Mouse (Mus musculus): Measurements from ENCODE around the gene Pttg1. TPM values are rescaled to one million over a fixed set of nuclear protein-coding genes. Genes with fewer than 3 reads are reported as not detected.

The Pttg1 gene
- polyA plus RNA-seq, 1 experiment from 2014 or later = 71.3 TPM

GRCm38 (mm10) chr11:43385716-43386115 is 40.3 kb downstream of the Pttg1 start:
- Histone ChIP-seq H3K4me3 (ENCODE audit: low read depth, low read length) (peak overlapping the region; percentile 23), H3K9me3 (ENCODE audit: control insufficient read depth, low read length) (no peaks in the 10 kb centered on the region), H3K4me2 (ENCODE audit: low read depth, low read length) (peak overlapping the region; percentile 65), H3K27ac (replicated peaks; ENCODE audit: low read depth, low read length) (0 out of 2 replicates have a peak overlapping the region, but pooled peaks have one; percentile 4), H3K9ac (ENCODE audit: low read depth, low read length) (peak overlapping the region; percentile 22), H3K27me3 (replicated peaks; ENCODE audit: control insufficient read depth, insufficient read depth, low read length) (peaks cover 6% of the 10 kb centered on the region; the same call in 1 of the 2 replicates), H3K4me1 (ENCODE audit: control insufficient read depth, insufficient read depth, low read length) (no peaks in the 10 kb centered on the region; the same call in 1 of the 2 replicates), H3K36me3 (ENCODE audit: control insufficient read depth, insufficient read depth, low read length) (no peaks in the 10 kb centered on the region)
- ATAC-seq (ENCODE audit: low read depth) (peak; percentile 47; the same call in 1 of the 2 replicates), DNase-seq (ENCODE audit: low spot score) (peak; percentile 20)
- WGBS = 3% methylated on average over 8 of the region's 8 CpGs

GRCm38 (mm10) chr11:43385055-43385649 is 40.9 kb downstream of the Pttg1 start:
- Histone ChIP-seq H3K27ac (replicated peaks; ENCODE audit: low read depth, low read length) (0 out of 2 replicates have a peak overlapping the region, but pooled peaks have one; percentile 4), H3K4me2 (ENCODE audit: low read depth, low read length) (peak overlapping the region; percentile 65), H3K4me3 (ENCODE audit: low read depth, low read length) (peak overlapping the region; percentile 23), H3K4me1 (ENCODE audit: control insufficient read depth, insufficient read depth, low read length) (no peaks in the 10 kb centered on the region; the same call in 1 of the 2 replicates), H3K27me3 (replicated peaks; ENCODE audit: control insufficient read depth, insufficient read depth, low read length) (peaks cover 6% of the 10 kb centered on the region; the same call in 1 of the 2 replicates), H3K9ac (ENCODE audit: low read depth, low read length) (peak overlapping the region; percentile 22), H3K9me3 (ENCODE audit: control insufficient read depth, low read length) (no peaks in the 10 kb centered on the region), H3K36me3 (ENCODE audit: control insufficient read depth, insufficient read depth, low read length) (no peaks in the 10 kb centered on the region)
- peak; percentile 85 for ATAC-seq (ENCODE audit: low read depth)
- under 1% methylated on average over 18 of the region's 18 CpGs for WGBS
- DNase-seq (ENCODE audit: low spot score) = peak; percentile 68

GRCm38 (mm10) chr11:43383581-43383980 is 42.5 kb downstream of the Pttg1 start:
- Histone ChIP-seq H3K4me2 (ENCODE audit: low read depth, low read length) (no peak overlapping the region), H3K27ac (replicated peaks; ENCODE audit: low read depth, low read length) (no peak overlapping the region), H3K36me3 (ENCODE audit: control insufficient read depth, insufficient read depth, low read length) (no peaks in the 10 kb centered on the region), H3K4me3 (ENCODE audit: low read depth, low read length) (no peak overlapping the region), H3K27me3 (replicated peaks; ENCODE audit: control insufficient read depth, insufficient read depth, low read length) (peaks cover 6% of the 10 kb centered on the region; the same call in 1 of the 2 replicates), H3K9me3 (ENCODE audit: control insufficient read depth, low read length) (no peaks in the 10 kb centered on the region), H3K4me1 (ENCODE audit: control insufficient read depth, insufficient read depth, low read length) (no peaks in the 10 kb centered on the region; the same call in 1 of the 2 replicates), H3K9ac (ENCODE audit: low read depth, low read length) (no peak overlapping the region)
- no peak for ATAC-seq (ENCODE audit: low read depth)
- WGBS = 89% methylated on average over 2 of the region's 2 CpGs
- DNase-seq (ENCODE audit: low spot score) = no peak

GRCm38 (mm10) chr11:43380901-43381300 is 45.1 kb downstream of the Pttg1 start:
- ATAC-seq (ENCODE audit: low read depth) = no peak
- no peak overlapping the region for H3K4me2 ChIP-seq (ENCODE audit: low read depth, low read length)
- no peaks in the 10 kb centered on the region for H3K36me3 ChIP-seq (ENCODE audit: control insufficient read depth, insufficient read depth, low read length)
- H3K27ac ChIP-seq (replicated peaks; ENCODE audit: low read depth, low read length) = no peak overlapping the region
- no peak overlapping the region for H3K4me3 ChIP-seq (ENCODE audit: low read depth, low read length)
- DNase-seq (ENCODE audit: low spot score) = no peak
- no peaks in the 10 kb centered on the region; the same call in 1 of the 2 replicates for H3K27me3 ChIP-seq (replicated peaks; ENCODE audit: control insufficient read depth, insufficient read depth, low read length)
- H3K9me3 ChIP-seq (ENCODE audit: control insufficient read depth, low read length) = no peaks in the 10 kb centered on the region
- no peaks in the 10 kb centered on the region; the same call in 1 of the 2 replicates for H3K4me1 ChIP-seq (ENCODE audit: control insufficient read depth, insufficient read depth, low read length)
- 88% methylated on average over 7 of the region's 7 CpGs for WGBS
- H3K9ac ChIP-seq (ENCODE audit: low read depth, low read length) = no peak overlapping the region

GRCm38 (mm10) chr11:43379911-43380485 is 46.1 kb downstream of the Pttg1 start:
- Histone ChIP-seq H3K9ac (ENCODE audit: low read depth, low read length) (no peak overlapping the region), H3K36me3 (ENCODE audit: control insufficient read depth, insufficient read depth, low read length) (no peaks in the 10 kb centered on the region), H3K27ac (replicated peaks; ENCODE audit: low read depth, low read length) (no peak overlapping the region), H3K4me1 (ENCODE audit: control insufficient read depth, insufficient read depth, low read length) (no peaks in the 10 kb centered on the region), H3K27me3 (replicated peaks; ENCODE audit: control insufficient read depth, insufficient read depth, low read length) (no peaks in the 10 kb centered on the region; the same call in 1 of the 2 replicates), H3K4me2 (ENCODE audit: low read depth, low read length) (no peak overlapping the region), H3K4me3 (ENCODE audit: low read depth, low read length) (no peak overlapping the region), H3K9me3 (ENCODE audit: control insufficient read depth, low read length) (no peaks in the 10 kb centered on the region)
- WGBS = 71% methylated on average over 11 of the region's 11 CpGs
- no peak for DNase-seq (ENCODE audit: low spot score)
- no peak for ATAC-seq (ENCODE audit: low read depth)

- Histone ChIP-seq H3K4me2 (ENCODE audit: low read depth, low read length) (no peak overlapping the region), H3K4me1 (ENCODE audit: control insufficient read depth, insufficient read depth, low read length) (no peaks in the 10 kb centered on the region), H3K27me3 (replicated peaks; ENCODE audit: control insufficient read depth, insufficient read depth, low read length) (no peaks in the 10 kb centered on the region; the same call in 1 of the 2 replicates), H3K36me3 (ENCODE audit: control insufficient read depth, insufficient read depth, low read length) (no peaks in the 10 kb centered on the region), H3K4me3 (ENCODE audit: low read depth, low read length) (no peak overlapping the region), H3K9ac (ENCODE audit: low read depth, low read length) (no peak overlapping the region), H3K27ac (replicated peaks; ENCODE audit: low read depth, low read length) (no peak overlapping the region), H3K9me3 (ENCODE audit: control insufficient read depth, low read length) (no peaks in the 10 kb centered on the region)
- 94% methylated on average over 3 of the region's 3 CpGs for WGBS
- ATAC-seq (ENCODE audit: low read depth) = no peak
- DNase-seq (ENCODE audit: low spot score) = no peak
Measured at GRCm38 (mm10) chr11:43379488-43379887, 46.6 kb downstream of the Pttg1 start.

- Histone ChIP-seq H3K36me3 (ENCODE audit: control insufficient read depth, insufficient read depth, low read length) (no peaks in the 10 kb centered on the region), H3K4me1 (ENCODE audit: control insufficient read depth, insufficient read depth, low read length) (no peaks in the 10 kb centered on the region), H3K4me2 (ENCODE audit: low read depth, low read length) (no peak overlapping the region), H3K27me3 (replicated peaks; ENCODE audit: control insufficient read depth, insufficient read depth, low read length) (no peaks in the 10 kb centered on the region), H3K9me3 (ENCODE audit: control insufficient read depth, low read length) (no peaks in the 10 kb centered on the region), H3K27ac (replicated peaks; ENCODE audit: low read depth, low read length) (no peak overlapping the region), H3K4me3 (ENCODE audit: low read depth, low read length) (no peak overlapping the region), H3K9ac (ENCODE audit: low read depth, low read length) (no peak overlapping the region)
- ATAC-seq (ENCODE audit: low read depth) (no peak), DNase-seq (ENCODE audit: low spot score) (no peak)
- WGBS = 85% methylated on average over 8 of the region's 8 CpGs
Measured at GRCm38 (mm10) chr11:43377083-43377850, 48.8 kb downstream of the Pttg1 start.

GRCm38 (mm10) chr11:43376598-43376997 is 49.5 kb downstream of the Pttg1 start:
- H3K27ac ChIP-seq (replicated peaks; ENCODE audit: low read depth, low read length) = no peak overlapping the region
- H3K4me2 ChIP-seq (ENCODE audit: low read depth, low read length) = no peak overlapping the region
- no peak overlapping the region for H3K9ac ChIP-seq (ENCODE audit: low read depth, low read length)
- ATAC-seq (ENCODE audit: low read depth) (no peak), DNase-seq (ENCODE audit: low spot score) (no peak)
- no peak overlapping the region for H3K4me3 ChIP-seq (ENCODE audit: low read depth, low read length)
- 98% methylated on average over 1 of the region's 1 CpGs for WGBS
- H3K27me3 ChIP-seq (replicated peaks; ENCODE audit: control insufficient read depth, insufficient read depth, low read length) = no peaks in the 10 kb centered on the region
- no peaks in the 10 kb centered on the region for H3K4me1 ChIP-seq (ENCODE audit: control insufficient read depth, insufficient read depth, low read length)
- H3K9me3 ChIP-seq (ENCODE audit: control insufficient read depth, low read length) = no peaks in the 10 kb centered on the region
- H3K36me3 ChIP-seq (ENCODE audit: control insufficient read depth, insufficient read depth, low read length) = no peaks in the 10 kb centered on the region
